Mouse (Mus musculus) layer of hippocampus, adult 18-20 months (tissue): Measurements from ENCODE around the gene Rnf41. TPM values are rescaled to one million over a fixed set of nuclear protein-coding genes. Genes with fewer than 3 reads are reported as not detected.

Experiments
- DNase-seq, 2 experiments: peaks; one replicate each; pipeline ENCODE4 v3.0.0; 2022; ENCODE audit warnings: low spot score in 2 of 2
- microRNA-seq, 2 experiments: library from miRNA; unstranded; fragments of <30 nt; microRNA quantifications; one replicate each; pipeline ENCODE4 v1.2.0; 2021
- total RNA-seq, 2 experiments: library from RNA; stranded (reverse); gene quantifications; 2 replicates each; pipeline ENCODE4 v1.2.3; 2021

Rnf41 gene
- total RNA-seq, 2 experiments from 2014 or later, result 74.0 to 76.8 TPM

DNA sequence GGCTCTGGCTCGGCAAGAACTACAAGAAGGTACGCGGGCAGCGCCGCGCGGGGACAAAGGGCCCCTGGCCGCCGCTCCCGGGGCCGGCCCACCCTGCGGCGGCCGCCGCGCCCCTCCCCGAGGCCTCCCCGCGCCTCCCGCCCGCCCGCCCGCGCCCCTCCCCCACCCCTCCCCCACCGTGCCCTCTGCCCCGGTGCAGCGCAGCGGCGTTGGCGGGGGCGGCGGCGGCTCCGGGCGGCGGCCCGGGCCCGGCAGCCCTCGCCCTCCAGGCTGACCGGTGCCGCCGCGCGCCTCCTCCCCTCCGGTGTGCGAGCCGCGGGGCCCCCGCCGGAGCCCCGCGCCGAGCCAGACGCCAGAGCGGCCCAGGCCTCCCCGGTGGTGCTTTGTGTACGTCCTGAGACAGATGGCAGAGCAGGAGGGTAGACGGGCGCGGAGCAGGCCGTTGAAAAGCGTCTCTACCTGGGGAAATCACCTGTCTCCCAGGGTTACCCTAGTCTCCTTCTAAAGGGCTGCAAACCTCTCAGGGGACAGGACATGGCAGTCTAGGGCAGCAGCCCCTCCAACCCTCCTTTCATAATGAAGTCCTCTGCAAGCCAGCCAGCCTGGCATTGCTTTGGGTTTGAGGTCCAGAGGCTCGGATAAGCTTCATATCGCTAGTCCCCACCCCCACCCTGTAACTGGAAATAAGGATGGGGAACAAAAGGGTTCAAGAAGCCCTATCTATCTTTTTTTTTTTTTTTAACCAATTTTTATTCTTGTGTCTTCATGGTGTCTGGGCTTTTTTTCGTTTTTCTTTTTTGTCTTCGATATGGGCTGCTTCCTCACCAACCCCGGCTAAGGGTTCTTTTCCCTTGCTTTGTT, 48.2 kb downstream of the Rnf41 start:
- peak in 1 of 2 experiments; percentile 45 for DNase-seq

DNA sequence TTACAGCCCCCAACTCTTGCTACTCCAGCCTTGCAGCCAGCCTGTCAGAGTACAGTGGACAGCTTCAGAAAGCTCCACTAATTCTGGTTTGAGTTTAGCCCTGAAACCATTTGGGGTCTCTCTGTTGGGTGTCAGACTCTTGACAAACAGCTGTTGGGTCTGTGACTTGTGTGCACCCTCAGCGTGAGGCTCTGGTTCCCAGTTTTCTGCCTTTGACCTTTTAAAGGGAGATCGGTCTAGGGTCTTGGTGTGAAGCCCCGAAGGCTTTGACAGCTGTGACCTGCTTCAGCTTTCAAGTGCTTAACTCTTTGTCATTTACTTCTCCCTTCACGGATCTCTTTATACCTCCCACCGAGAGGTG, 48.8 kb downstream of the Rnf41 start:
- DNase-seq, result no peak

DNA sequence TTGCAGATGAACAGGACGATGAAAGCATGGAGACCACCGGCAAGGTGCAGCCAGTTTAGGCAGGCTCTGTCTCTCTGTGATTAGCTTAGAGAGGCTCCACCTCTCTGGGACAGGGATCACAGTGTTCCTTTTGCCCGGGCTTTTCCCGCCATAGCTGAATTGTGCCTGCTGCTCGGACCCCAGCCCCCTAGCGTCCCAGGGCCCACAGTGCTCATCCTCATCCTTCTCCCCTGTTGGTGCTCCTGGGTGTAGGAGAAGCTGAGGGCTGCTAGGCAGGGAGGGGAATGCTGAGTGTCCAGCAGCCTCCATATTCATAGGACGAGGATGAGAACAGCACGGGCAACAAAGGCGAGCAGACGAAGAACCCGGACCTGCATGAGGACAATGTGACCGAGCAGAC, 62.9 kb downstream of the Rnf41 start:
- no peak for DNase-seq

DNA sequence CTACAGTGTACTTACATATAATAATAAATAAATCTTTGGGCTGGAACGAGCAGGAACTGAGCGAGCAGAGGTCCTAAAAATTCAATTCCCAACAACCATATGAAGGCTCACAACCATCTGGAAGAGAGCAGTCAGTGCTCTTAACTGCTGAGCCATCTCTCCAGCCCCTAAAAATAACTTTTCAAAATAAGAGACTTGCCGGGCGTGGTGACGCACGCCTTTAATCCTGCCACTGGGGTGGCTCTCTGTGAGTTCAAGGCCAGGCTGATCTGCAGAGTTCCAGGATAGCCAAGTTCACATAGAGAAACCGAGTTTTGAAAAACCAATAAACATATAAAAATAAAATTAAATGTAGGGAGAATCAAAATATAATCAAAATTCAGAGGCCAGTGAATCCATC, 74.9 kb downstream of the Rnf41 start:
- no peak for DNase-seq

DNA sequence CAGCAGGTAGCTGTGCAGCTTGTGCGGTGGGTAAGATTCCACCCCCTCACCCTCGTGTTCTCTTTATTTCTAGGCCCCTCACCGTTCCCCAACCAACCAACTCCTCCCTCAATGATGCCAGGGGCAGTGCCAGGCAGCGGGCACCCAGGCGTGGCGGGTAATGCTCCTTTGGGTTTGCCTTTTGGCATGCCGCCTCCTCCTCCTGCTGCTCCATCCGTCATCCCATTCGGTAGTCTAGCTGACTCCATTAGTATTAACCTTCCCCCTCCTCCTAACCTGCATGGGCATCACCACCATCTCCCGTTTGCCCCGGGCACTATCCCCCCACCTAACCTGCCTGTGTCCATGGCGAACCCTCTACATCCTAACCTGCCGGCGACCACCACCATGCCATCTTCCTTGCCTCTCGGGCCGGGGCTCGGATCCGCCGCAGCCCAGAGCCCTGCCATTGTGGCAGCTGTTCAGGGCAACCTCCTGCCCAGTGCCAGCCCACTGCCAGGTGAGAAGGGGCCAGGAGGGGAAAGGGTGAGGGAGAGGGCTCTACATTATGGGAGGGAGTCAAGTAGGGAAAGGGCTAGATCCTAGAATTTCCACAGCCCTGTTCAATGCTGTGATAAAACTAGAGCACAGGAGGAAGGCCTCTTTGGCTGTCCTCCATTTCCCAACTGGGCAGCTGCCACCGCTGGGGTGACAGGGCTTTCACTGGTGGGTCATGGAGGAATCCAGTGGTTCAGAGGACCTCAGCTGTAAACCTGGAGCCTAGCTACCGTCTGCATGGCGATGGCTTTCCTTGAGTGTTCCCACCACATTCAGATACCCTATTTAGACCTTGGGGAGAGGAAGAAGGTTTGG, 76.6 kb downstream of the Rnf41 start:
- no peak for DNase-seq

- DNase-seq, result no peak
These were observed 77.3 kb downstream of the Rnf41 start for GRCm38 (mm10) chr10:128488776-128489175.

DNA sequence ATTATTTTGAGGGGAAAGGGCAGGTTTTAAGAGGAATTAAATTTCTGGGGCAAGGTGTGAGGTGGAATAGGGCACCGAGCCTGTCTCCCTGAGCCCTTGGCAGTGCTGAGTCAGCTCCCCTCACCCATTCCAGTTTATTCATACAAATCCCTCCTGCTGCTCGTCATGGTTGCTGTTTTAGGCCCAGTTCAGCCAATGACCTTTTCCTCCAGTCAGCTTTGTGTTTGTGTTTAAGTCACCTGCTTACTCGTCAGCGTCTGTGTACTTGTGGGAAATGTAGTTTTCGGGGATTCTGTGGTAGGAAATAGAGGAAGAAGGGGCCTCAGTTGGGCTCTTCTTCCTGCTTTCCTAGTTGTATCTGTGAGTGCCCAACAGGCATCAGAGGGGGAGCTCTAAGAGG, 77.9 kb downstream of the Rnf41 start:
- peak in 1 of 2 experiments; percentile 20 for DNase-seq

GRCm38 (mm10) chr10:128489785-128490184, 78.3 kb downstream of the Rnf41 start:
- DNase-seq, result no peak

DNA sequence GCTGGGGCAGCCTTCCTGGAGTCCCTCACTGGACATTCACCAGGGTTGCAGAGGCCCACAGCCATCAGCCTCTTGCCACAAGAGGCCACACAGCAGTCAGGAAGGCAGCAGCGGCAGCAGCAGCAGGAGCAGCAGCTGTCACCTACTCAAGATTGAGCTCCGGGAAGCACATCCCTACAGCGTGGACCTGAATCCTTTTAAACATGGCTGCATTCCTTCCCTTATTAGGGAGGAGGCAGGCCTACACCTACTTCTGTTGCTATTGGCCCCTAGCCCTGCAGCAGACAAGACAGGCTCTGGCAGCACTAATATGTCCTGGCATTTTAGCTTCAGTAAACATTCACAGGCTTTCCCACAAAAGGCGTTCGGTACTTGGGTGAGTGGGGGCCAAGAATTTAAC, 78.8 kb downstream of the Rnf41 start:
- DNase-seq, result peak in 1 of 2 experiments; percentile 52

DNA sequence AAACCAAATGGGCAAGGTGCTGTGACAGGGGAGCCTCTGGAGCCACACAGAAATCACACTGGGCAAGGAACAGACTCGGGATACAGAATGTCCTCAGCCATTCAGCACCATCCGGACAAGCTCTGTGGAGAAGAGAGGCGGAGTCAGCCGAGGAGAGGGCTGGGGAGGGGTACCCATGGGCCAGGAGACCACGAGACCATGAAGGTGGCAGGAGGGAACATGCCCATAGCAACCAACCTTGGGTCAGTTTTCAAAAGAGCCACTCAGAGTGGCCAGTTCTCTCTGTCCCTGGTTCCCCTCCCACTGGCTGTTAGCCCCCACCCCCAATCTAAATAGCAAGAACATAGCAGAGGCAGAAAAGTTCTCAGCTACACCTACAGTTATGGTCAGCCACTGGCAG, 79.5 kb downstream of the Rnf41 start:
- DNase-seq, result no peak

Small RNA genes within 50 kb of the gene (microRNA-seq; reads per million reads assigned to microRNA genes)
- gene Gm25361 (0 reads per million in 2 experiments), gene Gm26308 (0 reads per million in 2 experiments), gene Mir6914 (0 to 0.49 reads per million in 2 experiments), gene Mir6915 (3.7 to 5.7 reads per million in 2 experiments), gene Mir8105 (0.98 to 1.7 reads per million in 2 experiments)

Other genes starting within 250 kb of the Rnf41 start
- 10 to 100 TPM; 12.9 to 15.3 TPM for gene Rbms2, start 231.4 kb upstream of the Rnf41 start, total RNA-seq
- gene Gls2, start 217.2 kb upstream of the Rnf41 start, total RNA-seq, result 10 to 100 TPM; 19.6 to 19.7 TPM
- gene Spryd4, start 199.8 kb upstream of the Rnf41 start, total RNA-seq, result 10 to 100 TPM; 10.1 to 10.2 TPM
- gene Mip, start 185.8 kb upstream of the Rnf41 start, total RNA-seq, result not detected
- 1 to 10 TPM; 4.1 to 4.6 TPM for gene Timeless, start 179.6 kb upstream of the Rnf41 start, total RNA-seq
- not detected for gene Apon, start 157.6 kb upstream of the Rnf41 start, total RNA-seq
- gene Apof, start 143.0 kb upstream of the Rnf41 start, total RNA-seq, result not detected
- gene Stat2, start 141.1 kb upstream of the Rnf41 start, total RNA-seq, result 10 to 100 TPM; 32.0 to 32.1 TPM
- gene Il23a, start 112.9 kb upstream of the Rnf41 start, total RNA-seq, result not detected
- 10 to 100 TPM; 12.9 to 13.2 TPM for gene Pan2, start 108.3 kb upstream of the Rnf41 start, total RNA-seq
- gene Cnpy2, start 89.2 kb upstream of the Rnf41 start, total RNA-seq, result 10 to 100 TPM; 79.5 to 88.1 TPM
- gene Cs, start 73.9 kb upstream of the Rnf41 start, total RNA-seq, result 100 to 1,000 TPM; 227 to 229 TPM
- gene Coq10a, start 42.7 kb upstream of the Rnf41 start, total RNA-seq, result 10 to 100 TPM; 49.5 to 49.7 TPM
- 10 to 100 TPM; 45.4 to 49.6 TPM for gene Ankrd52, start 34.5 kb upstream of the Rnf41 start, total RNA-seq
- gene Slc39a5, start 10.4 kb upstream of the Rnf41 start, total RNA-seq, result under 1 TPM in 1 of 2 experiments, not detected in 1; 0.37 TPM
- 10 to 100 TPM; 96.5 to 98.5 TPM for gene Nabp2, start 165 bp upstream of the Rnf41 start, total RNA-seq
- 100 to 1,000 TPM; 242 to 261 TPM for gene Smarcc2, start 47.6 kb downstream of the Rnf41 start, total RNA-seq
- 100 to 1,000 TPM; 526 to 539 TPM for gene Myl6, start 82.5 kb downstream of the Rnf41 start, total RNA-seq
- 10 to 100 TPM; 20.7 to 21.2 TPM for gene Myl6b, start 87.0 kb downstream of the Rnf41 start, total RNA-seq
- gene Esyt1, start 114.2 kb downstream of the Rnf41 start, total RNA-seq, result 1 to 10 TPM; 6.2 to 6.3 TPM
- gene Zc3h10, start 136.1 kb downstream of the Rnf41 start, total RNA-seq, result 10 to 100 TPM; 13.6 to 15.6 TPM
- 1,000 to 10,000 TPM; 1,532 to 1,582 TPM for gene Rpl41, start 137.6 kb downstream of the Rnf41 start, total RNA-seq
- 10 to 100 TPM; 60.4 to 61.7 TPM for gene Pa2g4, start 154.3 kb downstream of the Rnf41 start, total RNA-seq
- 1 to 10 TPM; 7.1 to 7.5 TPM for gene Erbb3, start 178.0 kb downstream of the Rnf41 start, total RNA-seq
- 100 to 1,000 TPM; 273 to 330 TPM for gene Rps26, start 215.1 kb downstream of the Rnf41 start, total RNA-seq
- gene Ikzf4, start 234.3 kb downstream of the Rnf41 start, total RNA-seq, result 10 to 100 TPM; 15.5 to 16.5 TPM